Comparison of ENCODE assay signal across 9 mouse cellular contexts in genomic region chr7:25068724-25069123, GRCm38 (mm10). TPM values are rescaled to one million over a fixed set of nuclear protein-coding genes. Genes with fewer than 3 reads are reported as not detected.
DNase-seq lines count a peak whose midpoint lies in the region; ATAC-seq lines count a peak whose summit lies in the region.
"Had no signal": no experiment of that assay in that cellular context is flagged by ENCODE, and none has a peak within 500 bp of the region (broad histone marks: within the 10 kb centered on the region; RNA-seq: fewer than 3 reads in every experiment).

No protein-coding gene starts in this region.

- 20% methylated on average over 2 of the region's 2 CpGs for WGBS in limb, embryonic 11.5 days
- 44% methylated on average over 2 of the region's 2 CpGs for WGBS in limb, embryonic 10.5 days
- WGBS in hindbrain, embryonic 11.5 days, result 4% methylated on average over 2 of the region's 2 CpGs

- H3K9ac ChIP-seq in limb, embryonic 11.5 days (ENCODE audit: low read length), result no peak overlapping the region
- H3K9ac ChIP-seq in hindbrain, embryonic 11.5 days (ENCODE audit: low read depth, low read length), result no peak overlapping the region

- no peak overlapping the region for H3K4me3 ChIP-seq in limb, embryonic 11.5 days (ENCODE audit: low read depth, low read length)
- H3K4me3 ChIP-seq in limb, embryonic 10.5 days, result no peak overlapping the region
- no peak overlapping the region for H3K4me3 ChIP-seq in hindbrain, embryonic 11.5 days (ENCODE audit: low read depth, low read length)
- H3K4me3 ChIP-seq: heart, embryonic 10.5 days had no signal

- H3K36me3 ChIP-seq in limb, embryonic 11.5 days (ENCODE audit: control insufficient read depth, insufficient read depth, low read length), result peaks cover 12% of the 10 kb centered on the region; the same call in 1 of the 2 replicates
- H3K36me3 ChIP-seq in limb, embryonic 10.5 days, result peaks cover 56% of the 10 kb centered on the region
- peaks cover 7% of the 10 kb centered on the region; the same call in 1 of the 2 replicates for H3K36me3 ChIP-seq in hindbrain, embryonic 11.5 days (ENCODE audit: control insufficient read depth, insufficient read depth, low read length)

- peak; percentile 47 for DNase-seq in limb, embryonic 11.5 days (ENCODE audit: low spot score)
- no peak for DNase-seq in limb, embryonic 10.5 days (ENCODE audit: low spot score)
- peak; percentile 76 for DNase-seq in hindbrain, embryonic 11.5 days (ENCODE audit: low spot score)
- DNase-seq in left cerebral cortex, postnatal 4 days, result peak; percentile 45
- DNase-seq in right cerebral cortex, postnatal 14 days, result peak; percentile 63
- no peak for DNase-seq in yolk sac, embryonic 10.5 days (ENCODE audit: low spot score)
- no peak for DNase-seq in kidney, postnatal 4 days
- DNase-seq in lung, postnatal 36 days, result no peak

- H3K9me3 ChIP-seq in limb, embryonic 11.5 days (ENCODE audit: control insufficient read depth, low read length), result no peaks in the 10 kb centered on the region
- H3K9me3 ChIP-seq in limb, embryonic 10.5 days (replicated peaks), result no peaks in the 10 kb centered on the region
- H3K9me3 ChIP-seq in hindbrain, embryonic 11.5 days (ENCODE audit: control insufficient read depth, low read length), result no peaks in the 10 kb centered on the region
- H3K9me3 ChIP-seq: heart, embryonic 10.5 days had no signal

- H3K27me3 ChIP-seq in limb, embryonic 11.5 days (ENCODE audit: control insufficient read depth, insufficient read depth, low read length), result no peaks in the 10 kb centered on the region
- H3K27me3 ChIP-seq in limb, embryonic 10.5 days (ENCODE audit: low read depth, poor library complexity, severe bottlenecking), result no peaks in the 10 kb centered on the region
- no peaks in the 10 kb centered on the region for H3K27me3 ChIP-seq in hindbrain, embryonic 11.5 days (ENCODE audit: control insufficient read depth, insufficient read depth, low read length)

- H3K4me2 ChIP-seq in limb, embryonic 11.5 days (ENCODE audit: low read depth, severe bottlenecking), result no peak overlapping the region
- H3K4me2 ChIP-seq in hindbrain, embryonic 11.5 days (replicated peaks; ENCODE audit: low read depth, low read length), result no peak overlapping the region

- no peak overlapping the region for H3K27ac ChIP-seq in limb, embryonic 11.5 days (replicated peaks; ENCODE audit: low read depth, low read length)
- H3K27ac ChIP-seq in limb, embryonic 10.5 days, result no peak overlapping the region
- H3K27ac ChIP-seq in hindbrain, embryonic 11.5 days (ENCODE audit: low read depth, low read length), result peak overlapping the region; percentile 17; the same call in 1 of the 2 replicates

- H3K4me1 ChIP-seq in limb, embryonic 11.5 days (ENCODE audit: control insufficient read depth, insufficient read depth, low read length), result peaks cover 12% of the 10 kb centered on the region
- peaks cover 58% of the 10 kb centered on the region for H3K4me1 ChIP-seq in limb, embryonic 10.5 days
- peaks cover 22% of the 10 kb centered on the region for H3K4me1 ChIP-seq in hindbrain, embryonic 11.5 days (replicated peaks; ENCODE audit: control insufficient read depth, insufficient read depth, low read length)

- intact Hi-C loops in left cerebral cortex, postnatal 4 days (cut with DNase I), result no loop called here

- no peak for ATAC-seq in limb, embryonic 11.5 days (ENCODE audit: insufficient number of reproducible peaks, low FRiP score, low TSS enrichment, low read depth)
- peak; percentile 39 for ATAC-seq in hindbrain, embryonic 11.5 days (ENCODE audit: low FRiP score)

RNA-seq across cellular contexts. Expression of gene Grik5, which starts 3.4 kb away (rescaled TPM):
- 9.7 and 10.0 TPM in 2 replicates for polyA plus RNA-seq in limb, embryonic 11.5 days (2014; fragmentation: Nextera tagmentation; extraction: Ambion mirVana)
- polyA plus RNA-seq in limb, embryonic 10.5 days (2016; fragmentation: Nextera tagmentation; extraction: Ambion mirVana), result 5.4 and 8.7 TPM in 2 replicates
- 8.9 and 14.4 TPM in 2 replicates for polyA plus RNA-seq in hindbrain, embryonic 11.5 days (2014; fragmentation: Nextera tagmentation; extraction: Ambion mirVana)
- 100 to 1,000 TPM; 204 to 219 TPM for total RNA-seq in left cerebral cortex, postnatal 4 days (2021)

RNA-seq across cellular contexts. Expression of gene Zfp574, which starts 3.6 kb away (rescaled TPM):
- 28.1 and 30.1 TPM in 2 replicates for polyA plus RNA-seq in limb, embryonic 11.5 days (2014; fragmentation: Nextera tagmentation; extraction: Ambion mirVana)
- 44.1 and 48.3 TPM in 2 replicates for polyA plus RNA-seq in limb, embryonic 10.5 days (2016; fragmentation: Nextera tagmentation; extraction: Ambion mirVana)
- polyA plus RNA-seq in hindbrain, embryonic 11.5 days (2014; fragmentation: Nextera tagmentation; extraction: Ambion mirVana), result 17.9 and 19.9 TPM in 2 replicates
- 10 to 100 TPM; 25.2 to 26.9 TPM for total RNA-seq in left cerebral cortex, postnatal 4 days (2021)

Comparison
In these comparisons a context has a peak if more than half of its experiments do, and no peak if none do; other contexts are left out.
1. DNase-seq: peak in limb, embryonic 11.5 days (single experiment), hindbrain, embryonic 11.5 days (single experiment), left cerebral cortex, postnatal 4 days (single experiment) and right cerebral cortex, postnatal 14 days (single experiment); none in limb, embryonic 10.5 days (single experiment), yolk sac, embryonic 10.5 days (single experiment), kidney, postnatal 4 days (0 of 2) and lung, postnatal 36 days (single experiment).